Mouse (Mus musculus): ENCODE data around the gene Adar.

- TF ChIP-seq POLR2A (IDR thresholded peaks at IDR 0.05; ENCODE audit: borderline replicate concordance, control insufficient read depth, low read depth, low read length): no peak
- TF ChIP-seq CTCF (IDR thresholded peaks at IDR 0.05; ENCODE audit: control insufficient read depth, insufficient read depth, low read length): no peak
These were observed 45.0 kb downstream of the Adar start for GRCm38 (mm10) chr3:89759786-89760185.
